25 mouse cellular contexts compared by ENCODE assay signal in the genomic region with DNA sequence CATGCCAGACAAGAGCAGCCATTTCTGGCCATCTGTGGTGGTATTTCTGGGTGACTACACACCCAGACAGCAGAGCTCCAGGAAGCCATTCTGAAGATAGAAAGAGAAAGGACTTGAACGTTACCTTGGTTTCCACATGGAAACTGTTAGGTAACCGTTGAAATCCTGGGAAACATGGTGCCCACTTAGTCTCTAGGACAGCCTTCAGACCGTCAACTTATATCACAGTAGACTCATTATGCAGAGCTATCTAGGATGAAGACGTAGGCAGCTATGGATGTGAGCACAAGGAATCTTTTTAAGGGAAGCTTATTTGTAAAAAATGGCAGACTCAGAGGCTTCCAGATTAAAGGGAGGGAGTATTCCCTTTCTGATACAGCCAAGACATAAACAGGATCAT. TPM values are rescaled to one million over a fixed set of nuclear protein-coding genes. Genes with fewer than 3 reads are reported as not detected.
"Had no signal": no experiment of that assay in that cellular context is flagged by ENCODE, and none has a peak within 500 bp of the region (broad histone marks: within the 10 kb centered on the region; RNA-seq: fewer than 3 reads in every experiment).

No protein-coding gene starts in this region.

- H3K4me2 ChIP-seq: lung, embryonic 14.5 days; midbrain, embryonic 11.5 days; midbrain, embryonic 13.5 days; midbrain, embryonic 15.5 days; neural tube, embryonic 12.5 days; stomach, embryonic 15.5 days had no signal

- H3K9me3 ChIP-seq: megakaryocyte, embryonic 14.5 days; midbrain, embryonic 13.5 days; midbrain, embryonic 15.5 days; neural tube, embryonic 12.5 days; stomach, embryonic 15.5 days had no signal

- H3K4me3 ChIP-seq: megakaryocyte, embryonic 14.5 days; midbrain, embryonic 13.5 days; midbrain, embryonic 15.5 days; neural tube, embryonic 12.5 days; stomach, embryonic 15.5 days had no signal

- H3K27me3 ChIP-seq: midbrain, embryonic 13.5 days; midbrain, embryonic 15.5 days; neural tube, embryonic 12.5 days; stomach, embryonic 15.5 days had no signal

- H3K4me1 ChIP-seq: midbrain, embryonic 13.5 days; midbrain, embryonic 15.5 days; neural tube, embryonic 12.5 days; stomach, embryonic 15.5 days had no signal

- H3K9ac ChIP-seq: lung, embryonic 14.5 days; midbrain, embryonic 13.5 days; midbrain, embryonic 15.5 days; neural tube, embryonic 12.5 days; stomach, embryonic 15.5 days had no signal

- DNase-seq: lung, adult 18-20 months; lung, embryonic 14.5 days; lung, postnatal 10 days; lung, postnatal 36 days; right cerebral cortex, postnatal 14 days; thymus, adult 18-20 months; thymus, postnatal 25 days; thymus, postnatal 4 days had no signal

- H3K36me3 ChIP-seq: midbrain, embryonic 15.5 days; neural tube, embryonic 12.5 days; stomach, embryonic 15.5 days had no signal

- H3K27ac ChIP-seq: macrophage; midbrain, embryonic 13.5 days; midbrain, embryonic 15.5 days; neural tube, embryonic 12.5 days; stomach, embryonic 15.5 days; stomach, postnatal 0 days had no signal

- ATAC-seq: midbrain, embryonic 13.5 days; midbrain, embryonic 15.5 days had no signal

RNA-seq across cellular contexts. Expression of gene Zc2hc1b, which starts 44.0 kb away (rescaled TPM):
- total RNA-seq: megakaryocyte progenitor cell, adult 5-6 weeks; midbrain, postnatal 0 days; monocyte, adult 5-6 weeks; neutrophil, adult 5-6 weeks had no signal
- polyA plus RNA-seq: liver, embryonic 16.5 days; lung, embryonic 14.5 days; lung, embryonic 16.5 days; macrophage; midbrain, embryonic 11.5 days; midbrain, embryonic 13.5 days; midbrain, embryonic 15.5 days; midbrain, postnatal 0 days; neural tube, embryonic 12.5 days; neural tube, embryonic 14.5 days; spleen, adult 2 months; stomach, embryonic 15.5 days; stomach, postnatal 0 days; urinary bladder, adult 2 months had no signal
